Mouse (Mus musculus): ENCODE measurements around the gene Scnm1. TPM values are rescaled to one million over a fixed set of nuclear protein-coding genes. Genes with fewer than 3 reads are reported as not detected.

Gene Scnm1
- total RNA-seq (2017): 111 and 146 TPM in 2 replicates

DNA sequence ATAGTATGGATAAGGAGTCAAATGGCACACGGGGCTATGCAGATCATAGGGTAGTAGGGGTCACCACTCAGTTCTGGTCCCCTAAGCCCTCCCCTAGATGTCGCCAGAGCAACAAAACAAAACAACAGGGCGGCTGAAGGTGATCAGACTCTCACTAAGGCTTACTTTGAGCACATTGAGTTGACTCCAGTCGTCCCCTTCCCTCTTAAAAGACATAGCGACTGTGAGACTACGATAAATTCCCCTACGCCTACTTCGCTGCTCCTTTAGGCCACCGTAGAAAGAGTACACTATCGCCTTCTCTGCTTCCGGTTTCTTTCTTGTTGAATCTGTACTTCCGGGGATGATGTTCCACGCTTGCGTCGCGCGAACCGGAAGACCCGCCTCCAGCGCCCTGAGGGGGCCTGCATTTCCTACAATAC, at the start of gene Scnm1, which contains the start of gene Lysmd1:
Scnm1 (minus strand) TSS at position 332 of the 422 bp plus-strand sequence.
Lysmd1 (plus strand) TSS at position 409 of the 422 bp plus-strand sequence.
- peak; percentile 94 for ATAC-seq (ENCODE audit: extremely low read depth, insufficient number of reproducible peaks, low FRiP score, poor library complexity, severe bottlenecking)

DNA sequence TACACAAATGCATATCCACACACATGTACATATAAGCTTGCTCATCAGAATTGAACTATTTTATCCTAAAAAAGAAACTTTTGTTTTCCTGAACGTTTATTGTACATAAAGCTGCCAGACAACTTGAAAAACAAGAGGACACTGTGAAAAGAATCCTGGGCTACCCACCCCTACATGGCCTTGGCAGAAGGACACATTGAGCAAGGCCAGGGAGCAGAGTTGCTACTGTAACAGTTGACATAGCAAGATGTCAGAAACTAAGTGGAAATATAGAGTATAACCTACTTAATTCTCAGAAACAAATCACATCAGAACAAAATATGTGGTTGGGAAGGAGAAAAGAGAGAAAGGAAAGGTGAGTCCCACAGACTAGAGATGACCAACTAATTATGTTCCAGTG, 48.0 kb upstream of the Scnm1 start:
- no peak for ATAC-seq (ENCODE audit: extremely low read depth, insufficient number of reproducible peaks, low FRiP score, poor library complexity, severe bottlenecking)

DNA sequence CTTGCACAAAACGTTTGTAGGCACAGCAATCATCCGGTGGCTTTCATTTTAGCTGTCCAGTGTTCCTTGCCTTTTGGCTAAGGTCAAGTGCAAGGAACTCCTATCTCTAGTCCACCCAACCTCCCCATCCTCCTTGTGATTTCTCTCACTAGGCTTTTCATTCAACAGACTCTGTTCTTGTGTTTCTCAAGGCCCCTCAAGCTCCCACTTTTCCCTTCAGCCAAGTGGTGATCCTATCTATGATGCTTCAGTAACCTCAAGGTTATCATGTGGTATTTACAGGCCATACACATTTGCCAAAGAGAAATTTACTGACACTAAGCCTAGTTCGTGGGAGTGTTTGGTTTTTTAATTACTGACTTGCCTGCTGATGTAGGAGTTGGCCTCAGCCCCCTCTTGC, 46.1 kb upstream of the Scnm1 start:
- no peak for ATAC-seq (ENCODE audit: extremely low read depth, insufficient number of reproducible peaks, low FRiP score, poor library complexity, severe bottlenecking)

DNA sequence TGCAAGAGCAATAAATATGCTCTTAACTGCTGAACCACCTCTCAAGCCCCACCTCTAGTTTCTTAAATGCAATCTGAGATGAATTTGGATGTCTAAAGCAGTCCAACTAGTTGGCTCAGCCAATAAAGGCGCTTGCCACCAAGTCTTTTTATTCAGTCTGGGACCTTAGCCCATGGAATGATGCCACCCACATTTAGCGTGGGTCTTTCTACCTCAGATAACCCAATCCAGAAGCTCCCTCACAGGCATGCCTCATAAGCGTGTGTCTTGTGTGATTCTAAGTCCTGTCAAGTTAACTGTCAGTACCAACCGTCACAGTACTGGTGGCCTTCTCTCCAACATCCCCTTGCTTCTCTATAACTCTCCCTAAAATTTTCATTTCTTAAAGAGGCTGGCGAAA, 45.1 kb upstream of the Scnm1 start:
- ATAC-seq (ENCODE audit: extremely low read depth, insufficient number of reproducible peaks, low FRiP score, poor library complexity, severe bottlenecking): no peak

DNA sequence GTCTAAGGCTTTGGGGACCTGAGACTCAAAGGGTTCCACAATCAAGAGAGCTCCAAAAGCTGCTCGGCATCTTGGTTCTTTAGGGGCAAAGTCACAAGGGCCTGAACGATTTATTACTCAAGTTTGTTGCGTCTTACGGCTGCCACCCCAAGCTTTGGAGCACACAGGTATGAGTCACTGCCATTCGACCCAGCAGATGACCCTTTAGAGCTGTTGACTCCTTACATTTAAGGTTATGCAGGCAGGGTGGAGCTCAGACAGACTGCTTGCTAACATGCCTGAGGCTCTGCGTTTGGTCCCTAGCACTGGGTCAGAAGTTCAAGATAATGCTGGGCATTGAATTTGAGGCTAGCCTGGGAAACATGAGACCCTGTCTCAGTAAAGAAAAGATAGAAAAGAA, 43.8 kb upstream of the Scnm1 start:
- no peak for ATAC-seq (ENCODE audit: extremely low read depth, insufficient number of reproducible peaks, low FRiP score, poor library complexity, severe bottlenecking)

DNA sequence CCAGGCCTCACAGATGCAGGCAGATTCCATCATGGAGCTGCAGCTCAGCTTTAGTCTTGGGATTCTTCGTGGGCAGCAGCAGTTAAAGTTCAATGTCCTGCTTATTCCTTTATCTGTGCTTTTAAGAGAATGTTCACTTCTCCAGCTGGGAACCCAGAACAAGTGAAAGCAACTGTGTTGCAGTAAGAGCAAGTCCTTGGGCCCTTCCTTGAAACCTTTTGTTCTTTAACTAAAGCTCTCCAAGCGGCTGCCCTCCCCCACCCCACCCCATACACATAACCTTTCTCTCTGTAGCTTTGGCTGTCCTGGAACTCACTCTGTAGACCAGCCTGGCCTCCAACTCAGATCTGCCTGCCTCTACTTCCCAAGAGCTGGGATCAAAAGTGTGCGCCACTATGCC, 42.7 kb upstream of the Scnm1 start:
- ATAC-seq (ENCODE audit: extremely low read depth, insufficient number of reproducible peaks, low FRiP score, poor library complexity, severe bottlenecking): no peak

DNA sequence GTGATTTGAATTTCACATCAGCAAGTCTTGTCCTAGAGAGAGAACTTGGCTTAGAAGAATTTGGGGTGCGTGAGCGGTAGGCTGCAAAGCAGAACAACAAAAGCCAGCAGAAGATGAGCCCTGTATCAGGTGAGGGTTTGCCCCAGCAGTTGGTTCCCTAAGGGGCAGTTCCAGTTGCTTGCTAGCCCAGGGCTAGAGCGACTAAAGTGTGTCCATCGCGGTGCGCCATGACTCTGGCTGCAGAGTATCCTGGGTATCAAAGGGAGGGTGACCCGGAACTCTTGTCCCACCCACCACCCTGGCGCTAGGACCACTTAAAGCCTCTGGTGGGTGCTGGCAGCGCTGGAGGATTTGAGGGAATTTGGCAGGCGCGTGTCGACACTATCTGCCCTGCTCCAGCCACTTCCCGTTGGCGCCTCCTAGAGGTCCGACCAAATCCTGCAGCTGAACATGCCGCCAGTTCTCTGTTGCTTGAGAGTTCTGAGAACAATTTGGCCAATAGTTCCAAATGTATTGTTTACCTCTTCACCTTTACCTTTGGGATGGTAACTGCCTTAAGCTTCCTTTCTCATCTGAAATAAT, 40.3 kb upstream of the Scnm1 start:
- ATAC-seq (ENCODE audit: extremely low read depth, insufficient number of reproducible peaks, low FRiP score, poor library complexity, severe bottlenecking): peak; percentile 78

DNA sequence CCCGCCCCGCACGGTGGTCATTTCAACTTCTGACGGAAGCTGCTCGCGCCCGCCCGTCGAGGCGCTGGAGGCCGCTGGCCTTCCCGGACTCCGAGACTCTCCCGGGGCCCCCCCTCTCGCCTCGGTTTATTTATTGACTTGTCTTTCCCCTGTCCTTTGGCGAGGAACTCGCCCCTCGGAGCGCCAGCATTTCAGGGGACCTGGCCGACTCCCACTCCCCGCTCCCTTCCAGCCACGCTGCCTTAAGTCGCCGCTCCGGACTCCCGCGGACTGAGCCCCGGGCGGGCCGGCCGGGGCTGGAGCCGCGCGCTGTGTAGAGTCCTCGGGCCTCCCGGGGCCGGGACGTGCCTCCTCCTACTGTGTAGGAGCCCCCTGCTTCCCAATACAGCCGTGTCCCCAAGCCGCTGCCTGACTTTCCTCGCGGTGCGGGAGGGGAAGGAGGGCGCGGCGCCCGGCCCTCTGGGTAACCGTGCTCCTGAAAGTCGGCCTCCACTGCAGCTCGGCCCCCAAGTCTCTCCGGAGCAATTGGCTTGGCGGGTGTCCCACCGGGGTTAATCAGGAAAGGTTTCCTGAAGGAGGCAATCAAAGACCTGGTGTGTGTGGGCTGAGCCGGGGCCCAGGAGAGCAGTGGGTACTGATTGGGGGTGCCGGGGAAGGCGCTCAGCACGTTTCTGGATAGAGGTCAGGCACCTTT, 39.6 kb upstream of the Scnm1 start:
- no peak for ATAC-seq (ENCODE audit: extremely low read depth, insufficient number of reproducible peaks, low FRiP score, poor library complexity, severe bottlenecking)

DNA sequence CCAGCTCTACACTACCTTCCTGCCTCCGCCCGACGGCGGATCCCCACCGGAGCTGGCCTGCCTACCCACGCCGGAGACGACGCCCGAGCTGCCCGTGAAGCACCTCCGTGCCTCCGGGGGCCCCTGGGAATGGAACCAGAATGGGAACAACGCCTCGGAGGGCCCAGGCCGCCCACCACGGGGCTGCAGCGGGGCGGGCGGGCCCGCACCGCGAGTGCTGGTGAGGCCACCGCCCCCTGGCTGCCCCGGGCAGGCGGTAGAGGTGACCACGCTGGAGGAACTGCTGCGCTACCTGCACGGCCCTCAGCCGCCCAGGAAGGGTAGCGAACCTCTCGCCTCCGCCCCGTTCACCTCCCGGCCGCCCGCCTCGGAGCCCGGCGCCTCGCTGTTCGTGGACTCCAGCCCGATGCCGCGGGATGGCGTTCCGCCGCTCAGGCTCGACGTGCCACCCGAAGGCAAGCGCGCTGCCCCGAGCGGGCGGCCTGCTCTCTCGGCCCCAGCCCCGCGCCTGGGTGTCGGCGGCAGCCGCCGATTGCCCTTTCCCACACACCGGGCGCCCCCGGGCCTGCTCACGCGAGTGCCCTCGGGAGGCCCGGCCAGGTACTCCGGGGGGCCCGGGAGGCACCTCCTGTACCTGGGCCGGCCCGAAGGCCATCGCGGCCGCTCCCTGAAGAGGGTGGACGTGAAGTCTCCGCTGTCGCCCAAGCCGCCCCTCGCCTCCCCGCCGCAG, 38.9 kb upstream of the Scnm1 start:
- ATAC-seq (ENCODE audit: extremely low read depth, insufficient number of reproducible peaks, low FRiP score, poor library complexity, severe bottlenecking): no peak

DNA sequence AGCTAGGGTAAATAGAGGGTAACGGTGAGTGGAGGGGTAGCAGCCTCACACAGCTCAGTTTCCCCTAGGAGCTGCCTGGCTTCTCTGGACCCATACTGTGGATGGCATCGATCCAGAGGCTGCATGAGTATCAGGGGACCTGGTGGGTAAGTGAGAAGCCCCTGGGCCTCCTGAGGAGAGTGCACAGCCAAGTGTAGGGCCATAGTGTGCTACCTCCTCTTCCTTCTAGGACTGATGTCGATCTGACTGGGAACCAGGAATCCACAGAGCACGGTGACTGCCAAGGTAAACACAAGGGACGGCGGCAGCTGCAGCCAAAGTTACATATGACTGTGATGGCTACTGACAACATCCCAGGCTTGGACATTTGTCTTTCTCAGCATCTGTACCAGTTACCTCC, 37.3 kb upstream of the Scnm1 start:
- no peak for ATAC-seq (ENCODE audit: extremely low read depth, insufficient number of reproducible peaks, low FRiP score, poor library complexity, severe bottlenecking)

DNA sequence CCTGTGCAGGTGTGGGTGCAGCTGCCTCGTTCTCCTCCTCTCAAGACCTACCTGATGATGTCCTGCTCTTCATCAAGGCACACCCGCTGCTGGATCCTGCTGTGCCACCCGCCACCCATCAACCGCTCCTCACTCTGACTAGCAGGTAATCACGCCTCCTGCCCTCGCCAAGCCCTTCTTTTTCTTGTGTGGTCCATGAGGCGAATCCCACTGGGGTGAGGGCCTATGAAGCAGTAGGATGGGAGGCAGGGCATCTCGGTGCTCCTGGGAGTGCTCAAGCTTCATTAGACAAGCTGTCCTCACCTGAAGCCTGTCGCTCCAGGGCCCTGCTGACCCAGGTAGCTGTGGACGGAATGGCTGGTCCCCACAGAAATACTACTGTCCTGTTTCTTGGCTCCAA, 36.2 kb upstream of the Scnm1 start:
- ATAC-seq (ENCODE audit: extremely low read depth, insufficient number of reproducible peaks, low FRiP score, poor library complexity, severe bottlenecking): no peak

DNA sequence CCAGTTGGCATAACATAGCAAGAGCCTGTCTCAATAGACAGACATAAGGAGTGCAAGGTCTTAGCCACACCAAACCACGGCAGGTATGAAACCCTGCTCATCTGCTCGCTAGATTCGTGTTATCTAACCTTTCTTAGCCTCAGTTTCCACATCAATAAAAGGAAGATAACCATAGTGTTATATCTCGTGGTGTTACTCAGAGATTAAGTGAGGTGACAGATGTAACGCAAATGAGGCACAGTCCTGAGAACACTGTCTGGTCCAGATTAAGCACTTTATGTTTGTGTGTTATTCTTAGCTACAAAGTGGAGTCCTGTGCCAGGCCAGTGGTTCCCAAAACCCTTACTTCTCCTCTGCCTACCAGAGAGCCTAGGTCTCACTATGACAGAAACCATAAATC, 31.0 kb upstream of the Scnm1 start:
- no peak for ATAC-seq (ENCODE audit: extremely low read depth, insufficient number of reproducible peaks, low FRiP score, poor library complexity, severe bottlenecking)

DNA sequence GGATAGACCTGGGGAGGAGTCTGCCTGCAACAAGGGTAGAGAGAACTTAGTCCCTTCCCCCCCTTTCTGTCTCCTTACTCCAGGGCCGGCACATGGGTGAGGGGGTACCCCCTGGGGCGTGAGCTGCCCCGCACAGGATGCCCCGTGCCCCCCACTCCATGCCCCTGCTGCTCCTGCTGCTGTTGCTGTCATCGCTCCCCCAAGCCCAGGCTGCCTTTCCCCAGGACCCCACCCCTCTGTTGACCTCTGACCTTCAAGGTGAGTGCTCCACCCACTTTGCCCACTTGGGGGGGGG, 30.4 kb upstream of the Scnm1 start:
- ATAC-seq (ENCODE audit: extremely low read depth, insufficient number of reproducible peaks, low FRiP score, poor library complexity, severe bottlenecking): no peak

DNA sequence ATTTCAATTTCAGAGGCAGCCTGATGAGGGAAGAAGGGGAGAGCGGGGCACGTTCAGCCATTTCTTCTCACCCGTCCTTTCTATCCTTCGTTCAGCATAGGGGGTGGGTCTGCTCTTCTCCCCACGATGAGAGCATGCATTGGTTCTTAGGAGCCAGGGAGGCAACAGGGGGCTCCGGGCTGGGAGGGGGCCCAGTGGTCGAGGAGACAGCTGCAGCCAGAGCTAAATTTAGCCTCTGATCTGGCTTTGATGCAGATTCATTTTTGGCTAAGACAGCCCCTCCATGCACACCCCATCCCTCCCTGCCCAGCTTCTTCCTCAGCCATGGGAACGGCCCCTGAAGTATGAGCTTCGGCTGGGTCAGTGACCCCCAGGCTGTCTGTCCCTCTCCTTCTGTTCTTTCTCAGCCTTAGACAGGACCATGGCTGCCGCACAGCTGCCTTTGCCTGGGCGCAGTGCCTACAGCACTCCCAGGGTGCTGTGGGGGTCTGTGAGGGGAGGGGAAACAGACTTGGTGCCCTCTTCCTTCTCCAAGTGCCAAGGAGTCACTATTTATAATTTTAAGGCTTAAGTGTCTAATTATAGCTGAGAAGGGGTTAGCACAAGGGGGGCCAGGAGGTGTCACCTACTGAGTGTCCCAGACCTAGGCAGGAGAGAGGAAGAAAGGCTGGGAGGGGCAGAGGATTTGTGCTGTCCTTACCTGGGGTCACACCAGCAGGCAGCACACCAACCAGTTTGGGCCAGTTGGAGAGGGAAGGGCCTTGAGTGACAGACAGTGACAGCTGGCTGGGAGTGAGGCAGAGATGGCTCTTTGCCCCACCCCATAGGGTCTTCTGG, 29.8 kb upstream of the Scnm1 start:
- no peak for ATAC-seq (ENCODE audit: extremely low read depth, insufficient number of reproducible peaks, low FRiP score, poor library complexity, severe bottlenecking)

DNA sequence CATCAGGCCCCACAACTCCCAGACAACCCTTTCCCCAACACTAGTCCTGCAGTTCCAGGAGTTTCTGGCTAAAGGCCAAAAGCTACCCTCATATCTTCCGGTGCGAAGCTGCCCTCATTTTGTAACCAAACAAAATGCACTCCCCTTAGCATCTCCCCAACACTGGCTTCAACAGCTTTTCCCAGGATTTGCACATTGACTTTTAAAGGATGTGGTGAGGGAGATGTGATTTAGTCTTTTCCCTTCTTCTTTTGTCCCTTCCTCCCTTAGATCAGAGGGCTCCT, 28.5 kb upstream of the Scnm1 start:
- ATAC-seq (ENCODE audit: extremely low read depth, insufficient number of reproducible peaks, low FRiP score, poor library complexity, severe bottlenecking): no peak

DNA sequence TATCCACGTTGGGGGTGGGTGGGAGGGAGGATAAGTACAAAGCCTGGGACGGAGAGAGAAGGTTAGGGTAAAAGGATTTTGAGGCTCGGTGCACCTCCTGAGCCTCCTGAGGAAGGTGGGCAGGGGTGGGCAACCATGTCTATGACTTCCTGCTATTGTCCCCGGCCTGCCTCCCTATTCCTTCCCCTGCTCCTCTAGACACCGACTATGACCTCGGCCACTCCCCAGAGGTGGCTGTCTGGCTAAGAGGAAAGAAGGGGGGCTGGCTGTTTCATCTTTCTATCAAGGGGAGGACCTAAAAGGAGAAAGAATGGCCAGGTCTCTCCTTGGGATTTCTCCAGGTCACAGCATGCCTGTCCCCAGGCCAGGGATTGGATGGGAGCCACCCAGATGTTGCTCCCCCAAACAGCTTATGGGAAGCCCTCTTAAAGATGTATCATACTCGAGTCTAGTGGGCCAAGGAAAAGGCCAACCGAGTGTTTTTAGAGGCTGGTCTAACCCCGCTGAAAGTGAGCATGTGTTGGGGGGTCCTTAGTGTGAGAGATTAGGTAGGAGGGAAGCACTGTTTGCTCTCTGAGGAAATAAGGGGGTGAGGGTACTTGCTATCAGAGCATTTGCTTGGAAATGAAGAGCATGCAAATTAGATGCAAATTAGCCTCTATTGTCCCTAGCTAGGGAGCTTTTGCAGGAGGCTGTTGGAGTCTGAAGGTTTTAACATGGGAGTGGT, 28.0 kb upstream of the Scnm1 start:
- ATAC-seq (ENCODE audit: extremely low read depth, insufficient number of reproducible peaks, low FRiP score, poor library complexity, severe bottlenecking): no peak

DNA sequence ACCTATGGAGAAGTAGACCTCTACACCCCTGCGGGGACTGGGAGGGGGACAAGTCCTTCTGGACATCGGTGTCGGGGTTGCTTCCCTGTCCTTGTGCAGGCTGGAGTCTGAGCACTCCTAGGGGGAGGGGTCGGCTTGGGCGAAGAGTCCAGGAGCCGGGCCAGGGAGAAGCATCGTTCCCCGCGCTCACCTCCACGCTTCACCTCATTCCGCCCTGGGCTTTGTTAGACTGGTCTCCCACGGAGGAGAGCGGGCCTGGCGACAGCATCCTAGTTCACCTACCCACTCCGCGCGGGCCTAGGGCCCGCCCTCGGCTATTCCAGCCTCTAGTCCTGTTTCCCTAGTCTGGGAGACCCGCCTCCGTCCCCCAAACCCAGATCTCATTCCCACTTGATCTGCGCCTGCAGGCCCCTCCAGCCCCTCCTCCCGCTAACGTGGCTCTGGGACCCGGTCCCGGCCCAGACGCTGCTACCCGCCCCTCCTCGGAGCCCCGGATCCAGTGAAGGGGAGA, 27.3 kb upstream of the Scnm1 start:
- ATAC-seq (ENCODE audit: extremely low read depth, insufficient number of reproducible peaks, low FRiP score, poor library complexity, severe bottlenecking): no peak

DNA sequence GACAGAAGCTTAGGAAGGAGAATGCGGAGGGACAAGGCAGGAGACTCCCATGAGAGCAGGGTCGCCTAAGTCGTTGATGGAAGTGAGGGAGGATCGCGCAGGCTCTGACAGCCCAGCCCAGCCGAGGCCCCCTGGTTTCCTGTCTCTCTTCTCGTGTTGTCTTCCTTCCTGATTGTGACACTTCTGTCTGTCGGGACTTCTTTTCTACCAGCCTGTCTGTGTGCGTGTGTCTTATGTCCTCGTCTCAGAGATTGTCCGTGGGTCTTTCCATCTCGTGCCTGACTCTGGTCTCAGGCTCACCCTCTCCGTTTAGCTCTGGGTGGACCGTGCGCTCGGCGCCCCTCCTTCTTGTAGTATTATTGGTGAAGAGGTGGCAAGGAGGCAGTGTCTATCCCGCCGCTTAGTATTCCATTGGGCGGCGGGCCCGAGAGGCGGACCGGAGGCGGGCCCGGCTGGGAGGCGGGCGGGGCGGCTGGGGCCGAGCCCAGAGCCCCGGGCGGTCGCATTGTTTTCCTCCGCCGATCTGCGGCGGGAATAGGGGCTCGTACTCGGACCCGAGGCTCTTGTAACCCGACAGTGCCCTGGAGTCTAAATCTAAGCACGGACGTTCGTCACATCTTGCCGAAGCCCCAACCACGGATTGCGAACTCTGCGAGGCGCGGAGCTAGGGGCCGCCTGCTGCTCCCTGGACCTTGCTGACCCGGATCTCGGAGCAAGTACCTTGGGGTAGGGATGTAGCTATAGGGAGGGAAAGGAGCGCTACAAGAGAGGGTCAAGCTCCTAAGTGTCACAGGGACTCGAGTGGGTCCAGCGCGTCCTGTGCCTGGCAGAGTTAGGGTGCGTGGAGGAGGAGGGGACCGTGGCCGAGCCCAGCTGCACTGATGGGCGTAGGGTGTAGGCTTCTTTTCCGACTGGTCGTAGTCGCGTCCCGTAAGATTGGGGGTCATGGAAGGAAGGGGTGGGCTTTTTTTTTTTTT, 26.5 kb upstream of the Scnm1 start, which contains the start of gene Sema6c:
Sema6c (plus strand) TSS at position 471 of the 977 bp plus-strand sequence.
- ATAC-seq (ENCODE audit: extremely low read depth, insufficient number of reproducible peaks, low FRiP score, poor library complexity, severe bottlenecking): peak; percentile 98

All from neutrophil, adult 5-6 weeks (primary cell).